Mouse (Mus musculus): ENCODE measurements around the gene Enpp1. TPM values are rescaled to one million over a fixed set of nuclear protein-coding genes. Genes with fewer than 3 reads are reported as not detected.
A peak's percentile ranks its signal among the peaks of the same experiment; 100 is the strongest.

Gene Enpp1
- 10 to 100 TPM; 12.1 to 13.2 TPM for polyA plus RNA-seq (2017; shearing (Covaris generic))

- peak; percentile 69 for ATAC-seq
Observed at GRCm38 (mm10) chr10:24711480-24712366, at the start of gene Enpp1. Gene Enpp1 (minus strand): TSS chr10:24712159.

- ATAC-seq: no peak
Observed at GRCm38 (mm10) chr10:24758326-24758915, 46.5 kb upstream of the Enpp1 start.

- ATAC-seq: no peak
Observed at GRCm38 (mm10) chr10:24754874-24755540, 43.0 kb upstream of the Enpp1 start.

- ATAC-seq: peak; percentile 90
Observed at GRCm38 (mm10) chr10:24754251-24754835, 42.4 kb upstream of the Enpp1 start.

- peak; percentile 68 for ATAC-seq
Observed at GRCm38 (mm10) chr10:24753536-24754250, 41.7 kb upstream of the Enpp1 start.

- ATAC-seq: no peak
Observed at GRCm38 (mm10) chr10:24742950-24743487, 31.1 kb upstream of the Enpp1 start.

GRCm38 (mm10) chr10:24741229-24742198 is 29.6 kb upstream of the Enpp1 start:
- ATAC-seq: no peak

GRCm38 (mm10) chr10:24739171-24739570 is 27.2 kb upstream of the Enpp1 start:
- ATAC-seq: no peak

GRCm38 (mm10) chr10:24738456-24738855 is 26.5 kb upstream of the Enpp1 start:
- no peak for ATAC-seq

- ATAC-seq: no peak
Observed at GRCm38 (mm10) chr10:24735027-24735777, 23.2 kb upstream of the Enpp1 start.

GRCm38 (mm10) chr10:24727478-24727877 is 15.5 kb upstream of the Enpp1 start:
- ATAC-seq: no peak

GRCm38 (mm10) chr10:24725197-24725596 is 13.2 kb upstream of the Enpp1 start:
- ATAC-seq: no peak

- ATAC-seq: no peak
Observed at GRCm38 (mm10) chr10:24721841-24722240, 9.9 kb upstream of the Enpp1 start.

GRCm38 (mm10) chr10:24719383-24719782 is 7.4 kb upstream of the Enpp1 start:
- no peak for ATAC-seq

GRCm38 (mm10) chr10:24718720-24719119 is 6.8 kb upstream of the Enpp1 start:
- ATAC-seq: no peak

GRCm38 (mm10) chr10:24718058-24718457 is 6.1 kb upstream of the Enpp1 start:
- ATAC-seq: no peak

- no peak for ATAC-seq
Observed at GRCm38 (mm10) chr10:24716232-24716631, 4.3 kb upstream of the Enpp1 start.

GRCm38 (mm10) chr10:24712901-24713300 is 942 bp upstream of the Enpp1 start:
- no peak for ATAC-seq

GRCm38 (mm10) chr10:24712367-24712761 is 405 bp upstream of the Enpp1 start:
- peak; percentile 52 for ATAC-seq

- ATAC-seq: no peak
Observed at GRCm38 (mm10) chr10:24711071-24711470, 888 bp downstream of the Enpp1 start.

All from activated CD4-positive, CD25-positive, alpha-beta regulatory T cell, adult 4 months (primary cell).